ENCODE assay signal across 30 mouse cellular contexts in genomic region chrX:23495199-23495598, GRCm38 (mm10).
DNase-seq lines count a peak whose midpoint lies in the region; ATAC-seq lines count a peak whose summit lies in the region.
"Had no signal": no experiment of that assay in that cellular context is flagged by ENCODE, and none has a peak within 500 bp of the region (broad histone marks: within the 10 kb centered on the region; RNA-seq: fewer than 3 reads in every experiment).

No protein-coding gene starts in this region.

- no peak overlapping the region for H3K9ac ChIP-seq in limb, embryonic 13.5 days
- H3K9ac ChIP-seq: embryonic facial prominence, embryonic 12.5 days; forebrain, embryonic 15.5 days; hindbrain, embryonic 15.5 days; liver, embryonic 15.5 days; lung, embryonic 15.5 days had no signal

- DNase-seq in embryo, embryonic 10 days (ENCODE audit: low spot score), result peak; percentile 4
- DNase-seq in embryo, embryonic 9.5 days (ENCODE audit: extremely low spot score), result no peak
- no peak for DNase-seq in limb, embryonic 10.5 days (ENCODE audit: low spot score)
- peak; percentile 2 for DNase-seq in A20 (ENCODE audit: low read depth, low spot score)
- DNase-seq in mesoderm, embryonic 11.5 days (ENCODE audit: low read depth, low spot score), result peak; percentile 12
- DNase-seq in urinary bladder, postnatal 25 days (ENCODE audit: low spot score), result no peak
- no peak for DNase-seq in heart, postnatal 10 days
- DNase-seq: adrenal gland, adult 8-10 months; cerebellum, adult 8-10 months; gastrocnemius, postnatal 36 days; heart, adult 18-20 months; heart, postnatal 4 days; kidney, adult 11 months; layer of hippocampus, postnatal 36 days; left cerebral cortex, postnatal 4 days; lung, postnatal 36 days; right cerebral cortex, postnatal 4 days; thymus, adult 18-20 months; thymus, postnatal 25 days had no signal

- intact Hi-C loops in heart, postnatal 10 days (cut with DNase I), result no loop called here

- no peaks in the 10 kb centered on the region for H3K36me3 ChIP-seq in limb, embryonic 13.5 days
- no peaks in the 10 kb centered on the region for H3K36me3 ChIP-seq in limb, embryonic 10.5 days
- H3K36me3 ChIP-seq: embryonic facial prominence, embryonic 12.5 days; forebrain, embryonic 10.5 days; forebrain, embryonic 15.5 days; G1E; hindbrain, embryonic 15.5 days; liver, embryonic 15.5 days; lung, embryonic 15.5 days had no signal

- 0 out of 2 replicates have a peak, but pooled peaks have one; percentile 40 for ATAC-seq in limb, embryonic 13.5 days (ENCODE audit: low FRiP score, low read depth)
- ATAC-seq: forebrain, embryonic 15.5 days; inflammation-experienced regulatory T-cells, adult 6 months had no signal

- no peak overlapping the region for H3K4me3 ChIP-seq in limb, embryonic 13.5 days
- H3K4me3 ChIP-seq in limb, embryonic 10.5 days, result no peak overlapping the region
- H3K4me3 ChIP-seq: embryonic facial prominence, embryonic 12.5 days; forebrain, embryonic 10.5 days; forebrain, embryonic 15.5 days; hindbrain, embryonic 15.5 days; liver, embryonic 15.5 days; lung, embryonic 15.5 days had no signal

- no peaks in the 10 kb centered on the region for H3K27me3 ChIP-seq in limb, embryonic 13.5 days
- H3K27me3 ChIP-seq in limb, embryonic 10.5 days (ENCODE audit: low read depth, poor library complexity, severe bottlenecking), result no peaks in the 10 kb centered on the region
- H3K27me3 ChIP-seq: embryonic facial prominence, embryonic 12.5 days; forebrain, embryonic 15.5 days; hindbrain, embryonic 15.5 days; liver, embryonic 15.5 days; lung, embryonic 15.5 days had no signal

- H3K27ac ChIP-seq in limb, embryonic 13.5 days, result no peak overlapping the region
- H3K27ac ChIP-seq in limb, embryonic 10.5 days, result no peak overlapping the region
- H3K27ac ChIP-seq: embryonic facial prominence, embryonic 12.5 days; forebrain, embryonic 10.5 days; forebrain, embryonic 15.5 days; hindbrain, embryonic 15.5 days; liver, embryonic 15.5 days; lung, embryonic 15.5 days; stomach, postnatal 0 days had no signal

- WGBS in limb, embryonic 13.5 days, result 16% methylated on average over 1 of the region's 1 CpGs
- WGBS in limb, embryonic 10.5 days, result 23% methylated on average over 1 of the region's 1 CpGs

- no peak overlapping the region for H3K4me2 ChIP-seq in limb, embryonic 13.5 days (replicated peaks)
- H3K4me2 ChIP-seq: embryonic facial prominence, embryonic 12.5 days; forebrain, embryonic 15.5 days; heart, embryonic 11.5 days; hindbrain, embryonic 15.5 days; liver, embryonic 15.5 days; lung, embryonic 15.5 days had no signal

- no peaks in the 10 kb centered on the region for H3K4me1 ChIP-seq in limb, embryonic 13.5 days
- H3K4me1 ChIP-seq in limb, embryonic 10.5 days, result no peaks in the 10 kb centered on the region
- H3K4me1 ChIP-seq: embryonic facial prominence, embryonic 12.5 days; forebrain, embryonic 10.5 days; forebrain, embryonic 15.5 days; hindbrain, embryonic 15.5 days; liver, embryonic 15.5 days; lung, embryonic 15.5 days had no signal

- no peaks in the 10 kb centered on the region for H3K9me3 ChIP-seq in limb, embryonic 13.5 days
- no peaks in the 10 kb centered on the region for H3K9me3 ChIP-seq in limb, embryonic 10.5 days (replicated peaks)
- H3K9me3 ChIP-seq: embryonic facial prominence, embryonic 12.5 days; forebrain, embryonic 10.5 days; forebrain, embryonic 15.5 days; G1E; hindbrain, embryonic 15.5 days; liver, embryonic 15.5 days; lung, embryonic 15.5 days had no signal

Comparison
In these comparisons a context has a peak if more than half of its experiments do, and no peak if none do; other contexts are left out.
1. DNase-seq: peak in embryo, embryonic 10 days (single experiment), A20 (single experiment) and mesoderm, embryonic 11.5 days (single experiment); none in embryo, embryonic 9.5 days (single experiment), limb, embryonic 10.5 days (single experiment), urinary bladder, postnatal 25 days (single experiment) and heart, postnatal 10 days (0 of 2).